Mouse (Mus musculus) ovary, postnatal 14 days (tissue): ENCODE measurements around the gene Natd1.

Source experiments
- DNase-seq: peaks from one replicate; pipeline ENCODE4 v3.0.0; 2022; ENCODE audit warnings: low spot score

The Natd1 gene

DNA sequence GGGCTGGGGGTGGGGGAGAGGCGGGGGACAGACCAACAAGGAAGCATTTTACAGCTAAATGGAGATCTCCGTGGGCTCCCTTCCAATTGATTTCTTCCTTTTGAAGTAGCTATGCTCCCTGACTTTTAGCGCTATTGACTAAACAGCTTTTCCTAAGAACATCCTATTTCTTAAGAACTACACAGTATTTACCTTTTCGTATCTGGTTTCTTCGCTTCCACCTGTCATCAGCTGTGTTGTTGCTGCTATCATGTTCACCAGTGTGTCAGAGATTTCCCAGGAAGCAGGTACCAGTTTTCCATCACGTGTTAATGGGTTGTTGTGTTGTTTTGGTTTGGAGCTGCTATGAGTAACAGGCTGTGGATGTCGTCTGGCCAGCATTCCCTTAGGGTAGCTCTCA is at the start of gene Natd1:
Gene Natd1 (minus strand): TSS at position 260 of the 400 bp plus-strand sequence.
- no peak for DNase-seq

DNA sequence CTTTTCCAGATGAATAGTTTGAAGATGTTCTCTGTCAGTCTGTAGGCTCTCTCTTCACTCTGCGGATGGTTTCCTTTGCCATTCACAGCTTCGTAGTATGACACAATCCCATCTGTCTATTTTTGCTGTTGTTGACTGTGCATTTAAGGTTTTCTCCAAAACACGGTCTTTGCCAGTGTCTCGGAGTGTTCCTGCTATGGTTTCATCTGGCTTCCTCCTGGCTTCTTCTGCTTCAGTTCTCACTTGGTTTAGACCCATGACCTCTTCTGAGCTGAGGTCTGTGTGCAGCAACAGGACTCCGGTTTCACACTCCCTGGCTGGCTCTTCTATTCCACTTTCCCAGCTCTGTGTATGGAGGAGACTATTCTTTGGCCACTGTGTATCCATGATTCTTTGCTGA is 48.2 kb upstream of the Natd1 start:
- no peak for DNase-seq

GRCm38 (mm10) chr11:60961176-60961575 is 46.6 kb upstream of the Natd1 start:
- DNase-seq, result no peak

- DNase-seq, result no peak
Observed at GRCm38 (mm10) chr11:60958948-60959347, 44.4 kb upstream of the Natd1 start.

- DNase-seq, result no peak
Observed at GRCm38 (mm10) chr11:60955621-60956383, 41.3 kb upstream of the Natd1 start.

GRCm38 (mm10) chr11:60954255-60955104 is 39.9 kb upstream of the Natd1 start:
- DNase-seq, result no peak

- peak; percentile 84 for DNase-seq
Observed at GRCm38 (mm10) chr11:60953803-60954202, 39.3 kb upstream of the Natd1 start.

DNA sequence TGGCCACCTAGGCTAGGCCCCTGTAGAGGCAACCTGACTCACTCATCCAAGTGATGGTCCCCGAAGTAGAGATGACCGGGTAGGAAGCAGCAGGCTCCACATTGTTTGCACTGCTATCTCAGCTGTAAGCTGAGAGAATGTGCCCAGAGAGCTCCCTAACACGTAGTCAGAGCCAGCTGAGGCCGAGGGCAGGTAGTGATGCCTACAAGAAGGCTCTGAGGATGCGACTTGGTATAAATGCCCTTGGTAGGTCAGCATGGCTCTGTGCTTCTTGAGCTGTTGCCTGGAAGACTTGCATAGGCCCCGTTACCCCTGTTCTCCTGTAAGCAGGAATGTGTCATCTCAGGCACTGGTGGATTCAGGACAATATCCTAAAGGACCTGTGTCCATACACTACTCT is 38.4 kb upstream of the Natd1 start:
- DNase-seq, result no peak

- no peak for DNase-seq
Observed at GRCm38 (mm10) chr11:60952362-60952761, 37.8 kb upstream of the Natd1 start.

DNA sequence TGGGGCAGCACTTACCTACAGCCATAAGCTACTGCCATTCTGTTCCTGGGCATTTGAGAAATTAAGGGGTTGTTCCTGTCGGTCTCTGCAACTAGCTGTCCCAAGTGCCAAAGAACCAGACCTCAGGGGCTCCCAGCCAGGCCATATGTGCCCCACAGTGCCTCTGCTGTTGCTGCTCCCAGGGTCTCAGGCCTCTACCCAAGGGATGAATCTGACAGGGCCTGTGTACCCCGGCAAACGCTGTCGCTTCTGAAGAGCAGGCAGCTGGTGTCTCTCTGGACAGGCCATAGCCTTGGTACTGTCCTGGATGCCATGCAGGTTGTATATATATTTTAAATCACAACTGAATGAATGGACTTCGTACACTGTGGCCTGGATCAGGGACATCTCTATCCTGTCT is 37.3 kb upstream of the Natd1 start:
- no peak for DNase-seq

GRCm38 (mm10) chr11:60945003-60945402 is 30.5 kb upstream of the Natd1 start:
- DNase-seq, result no peak

DNA sequence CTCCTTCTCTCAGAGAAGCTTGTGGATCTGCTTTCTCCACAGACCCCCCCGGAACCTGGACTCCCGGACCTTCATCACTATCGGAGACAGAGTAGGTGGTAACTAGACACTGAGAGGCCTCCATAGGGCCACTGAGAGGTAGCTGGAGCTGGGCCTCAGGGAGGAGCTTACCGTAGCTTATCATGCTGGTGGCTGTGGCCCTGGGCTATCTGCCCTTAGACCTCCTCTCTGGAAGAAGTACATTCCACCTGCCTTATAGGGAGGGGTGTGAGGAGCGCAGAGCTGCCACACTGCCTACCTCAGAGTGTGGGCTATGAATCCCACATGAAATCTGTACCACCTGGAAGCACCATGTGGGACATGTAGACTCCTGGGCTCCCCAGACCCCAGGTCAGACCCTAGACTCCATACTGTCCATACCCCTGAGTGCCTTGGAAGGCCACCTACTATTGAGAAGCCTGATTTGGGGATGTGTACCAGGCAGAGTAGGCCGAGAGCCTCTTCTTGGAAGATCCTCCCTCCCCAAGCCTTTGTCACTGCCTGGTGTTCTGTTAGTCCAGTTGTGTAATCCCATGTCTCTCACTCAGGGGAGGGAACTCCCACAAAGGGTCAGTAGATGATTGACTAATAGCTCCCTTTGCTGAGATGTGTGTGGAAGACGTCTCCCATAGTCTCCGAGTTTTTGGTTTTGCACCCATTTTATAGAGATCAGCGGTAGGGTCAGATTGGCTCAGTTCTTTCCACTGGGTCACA is 27.9 kb upstream of the Natd1 start:
- DNase-seq, result no peak

- no peak for DNase-seq
Observed at GRCm38 (mm10) chr11:60941370-60941769, 26.8 kb upstream of the Natd1 start.

DNA sequence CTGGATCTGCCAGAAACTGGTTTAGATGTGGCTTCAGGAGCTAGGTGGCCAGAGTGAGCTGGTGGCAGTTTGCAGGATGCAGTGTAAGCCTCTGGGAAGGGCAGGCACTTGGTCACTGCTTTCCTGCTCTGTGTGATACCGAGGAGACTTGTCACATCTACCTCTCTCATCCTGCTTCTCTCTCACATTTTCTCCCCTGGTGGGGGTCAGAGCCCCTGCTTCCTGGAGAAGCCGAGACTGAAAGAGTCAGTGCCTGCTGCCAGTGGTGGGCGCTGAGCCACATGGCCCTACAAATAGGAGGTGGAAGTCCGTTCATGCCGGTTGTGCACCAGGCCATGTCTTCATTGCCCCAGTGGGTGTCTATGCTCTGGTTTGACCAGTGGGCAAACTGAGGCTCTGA is 26.0 kb upstream of the Natd1 start:
- DNase-seq, result no peak

DNA sequence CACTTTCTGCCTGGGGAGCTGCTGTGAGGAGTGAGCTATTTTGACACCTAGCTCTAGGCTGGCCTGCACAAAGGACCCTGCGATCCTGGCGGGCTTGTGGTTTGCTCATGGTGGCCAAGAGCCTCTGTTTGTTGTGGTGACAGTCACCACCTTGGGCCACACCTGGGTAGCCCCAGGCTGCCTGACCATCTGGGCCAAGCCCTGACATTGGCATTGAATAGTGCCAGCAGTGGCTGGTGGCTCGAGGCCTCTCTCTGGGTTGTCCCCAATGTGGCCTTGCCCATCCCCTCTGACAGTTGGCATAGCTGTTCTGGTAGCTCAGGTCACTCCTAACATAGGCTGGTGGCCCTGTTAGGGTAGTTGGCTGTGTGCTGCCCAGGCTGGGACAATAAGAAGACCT is 24.9 kb upstream of the Natd1 start:
- no peak for DNase-seq

- DNase-seq, result no peak
Observed at GRCm38 (mm10) chr11:60937611-60938010, 23.1 kb upstream of the Natd1 start.

DNA sequence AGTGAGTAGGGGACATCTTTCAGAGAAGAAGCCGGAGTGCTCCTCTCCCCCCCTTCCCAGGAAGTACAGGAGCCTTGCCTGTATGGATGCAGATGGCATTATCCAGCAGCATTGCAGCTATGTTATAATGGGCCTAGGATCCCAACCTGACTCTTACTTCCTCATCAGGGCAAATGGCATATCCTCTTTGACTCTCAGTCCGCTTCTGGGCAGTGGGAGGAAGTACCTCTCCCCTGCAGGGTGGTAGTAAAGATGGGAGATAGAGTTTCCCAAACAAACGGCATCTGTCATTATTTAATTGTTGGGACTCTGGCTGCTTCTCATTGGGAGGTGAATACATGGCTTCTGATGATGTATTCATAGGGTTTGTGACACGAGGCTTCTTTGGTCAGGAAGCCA is 21.4 kb upstream of the Natd1 start:
- DNase-seq, result no peak

DNA sequence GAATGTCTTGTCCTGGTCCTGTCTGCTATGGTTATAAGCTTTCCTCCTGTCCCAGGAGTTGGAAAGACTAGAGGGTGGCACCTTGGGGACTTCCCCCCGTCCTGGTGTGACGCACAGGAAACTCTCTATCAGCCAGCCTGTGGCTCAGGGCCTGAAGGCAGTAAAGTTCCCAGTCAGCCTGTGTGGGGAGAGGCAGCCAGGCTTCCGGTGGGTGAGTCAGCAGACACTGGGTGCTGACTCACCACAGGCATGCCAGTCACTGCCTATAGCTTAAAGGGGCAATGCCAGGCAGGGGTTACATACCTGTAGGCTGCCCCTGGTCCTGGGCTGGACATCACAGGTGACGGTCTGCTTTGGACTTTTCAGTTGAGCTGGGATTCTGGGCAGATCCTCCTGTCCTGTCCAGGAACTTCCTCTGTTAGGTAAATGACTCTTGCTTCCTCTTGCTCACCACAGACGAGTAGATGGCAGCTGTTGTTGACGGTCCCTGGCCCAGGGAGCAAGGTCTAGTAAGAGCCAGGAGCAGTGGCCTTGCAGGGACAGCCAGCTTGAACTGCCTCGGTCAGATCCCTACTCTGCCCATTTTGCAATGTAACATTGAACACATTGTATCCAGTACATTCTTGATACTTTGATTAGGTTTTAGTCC is 20.9 kb upstream of the Natd1 start:
- DNase-seq, result no peak

- DNase-seq, result no peak
Observed at GRCm38 (mm10) chr11:60934795-60935194, 20.2 kb upstream of the Natd1 start.

GRCm38 (mm10) chr11:60933178-60933930 is 18.8 kb upstream of the Natd1 start:
- DNase-seq, result no peak

DNA sequence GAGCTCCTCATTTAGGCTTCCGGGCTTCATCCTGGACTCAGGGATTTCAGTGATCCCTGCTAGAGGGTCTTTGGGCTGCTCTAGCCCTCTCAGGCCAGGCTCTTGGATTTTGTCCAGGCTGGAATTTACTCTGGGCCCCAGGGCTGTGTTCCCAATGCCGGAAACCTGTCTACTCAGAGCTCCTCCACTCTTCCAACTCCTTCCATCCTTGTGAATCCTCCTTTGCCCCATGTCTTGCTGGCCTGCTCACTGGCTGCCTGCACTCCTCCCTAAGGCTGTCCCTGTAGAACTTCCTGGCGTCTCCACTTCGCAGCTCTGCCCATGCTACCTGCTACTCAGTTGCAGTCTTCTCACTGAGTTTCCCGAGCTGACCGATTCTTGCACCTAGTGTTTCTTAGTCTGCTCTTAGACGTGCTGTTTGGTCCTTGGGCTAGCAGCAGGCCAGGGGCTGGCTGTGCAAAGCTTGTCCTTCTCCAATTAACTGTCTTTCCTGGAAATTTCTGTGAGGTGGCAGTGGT is 18.0 kb upstream of the Natd1 start:
- no peak for DNase-seq
